Mouse (Mus musculus) retina, adult 2 months (tissue): ENCODE measurements around the gene Gcgr.
"Not testable (repeated sequence)": the region's sequence is repeated elsewhere in the genome, so short reads cannot be mapped to it uniquely, and the experiment has no call there.

Experiments used
- DNase-seq: peaks from one replicate; pipeline ENCODE4 v3.0.0-alpha.2; 2012; ENCODE audit warnings: low read depth, low spot score

Gcgr gene

GRCm38 (mm10) chr11:120506899-120507298 lies 23.6 kb upstream of the Gcgr start:
- no peak for DNase-seq

- DNase-seq: no peak
Observed at GRCm38 (mm10) chr11:120507611-120508289, 22.7 kb upstream of the Gcgr start.

- DNase-seq: no peak
Observed at GRCm38 (mm10) chr11:120508290-120508870, 22.1 kb upstream of the Gcgr start.

GRCm38 (mm10) chr11:120509940-120510339 lies 20.6 kb upstream of the Gcgr start:
- no peak for DNase-seq

- peak; percentile 45 for DNase-seq
Observed at GRCm38 (mm10) chr11:120510375-120511030, 20.0 kb upstream of the Gcgr start.

- DNase-seq: no peak
Observed at GRCm38 (mm10) chr11:120512790-120513453, 17.6 kb upstream of the Gcgr start.

GRCm38 (mm10) chr11:120514262-120514661 lies 16.2 kb upstream of the Gcgr start:
- DNase-seq: not testable (repeated sequence)

- peak; percentile 54 for DNase-seq
Observed at GRCm38 (mm10) chr11:120515611-120516010, 14.9 kb upstream of the Gcgr start.

- no peak for DNase-seq
Observed at GRCm38 (mm10) chr11:120517147-120517546, 13.4 kb upstream of the Gcgr start.

- no peak for DNase-seq
Observed at GRCm38 (mm10) chr11:120518027-120518426, 12.5 kb upstream of the Gcgr start.

GRCm38 (mm10) chr11:120518558-120518957 lies 11.9 kb upstream of the Gcgr start:
- DNase-seq: no peak

- DNase-seq: no peak
Observed at GRCm38 (mm10) chr11:120519738-120520137, 10.8 kb upstream of the Gcgr start.

- no peak for DNase-seq
Observed at GRCm38 (mm10) chr11:120520498-120520897, 10.0 kb upstream of the Gcgr start.

- no peak for DNase-seq
Observed at GRCm38 (mm10) chr11:120520967-120521540, 9.4 kb upstream of the Gcgr start.

GRCm38 (mm10) chr11:120522581-120522980 lies 7.9 kb upstream of the Gcgr start:
- no peak for DNase-seq

- no peak for DNase-seq
Observed at GRCm38 (mm10) chr11:120525959-120526358, 4.5 kb upstream of the Gcgr start.

- no peak for DNase-seq
Observed at GRCm38 (mm10) chr11:120527690-120528354, 2.7 kb upstream of the Gcgr start.

GRCm38 (mm10) chr11:120528903-120529302 lies 1.6 kb upstream of the Gcgr start:
- DNase-seq: no peak

- DNase-seq: no peak
Observed at GRCm38 (mm10) chr11:120531646-120532045, 1.1 kb downstream of the Gcgr start.

GRCm38 (mm10) chr11:120534093-120534492 lies 3.6 kb downstream of the Gcgr start:
- no peak for DNase-seq

GRCm38 (mm10) chr11:120535145-120535544 lies 4.6 kb downstream of the Gcgr start:
- DNase-seq: no peak
